8 mouse cellular contexts compared by ENCODE assay signal in genomic region chr5:115235786-115236263, GRCm38 (mm10). TPM values are rescaled to one million over a fixed set of nuclear protein-coding genes. Genes with fewer than 3 reads are reported as not detected.
DNase-seq lines count a peak whose midpoint lies in the region; ATAC-seq lines count a peak whose summit lies in the region.

Pop5 (plus strand) TSS chr5:115235836.

- H3K4me3 ChIP-seq in heart, embryonic 11.5 days (ENCODE audit: low read depth, low read length), result peak within 1 kb of the TSS; percentile 53
- H3K4me3 ChIP-seq in kidney, embryonic 16.5 days (ENCODE audit: low read length), result peak within 1 kb of the TSS; percentile 55
- H3K4me3 ChIP-seq in liver, embryonic 11.5 days (ENCODE audit: low read depth, low read length), result peak within 1 kb of the TSS; percentile 49
- H3K4me3 ChIP-seq in stomach, embryonic 14.5 days (ENCODE audit: low read depth, low read length), result peak within 1 kb of the TSS; percentile 56

- peak; percentile 94 to 95 for DNase-seq in B cell, adult 2 months
- DNase-seq in brain, adult 2 months (ENCODE audit: low read depth, low spot score), result peak; percentile 94
- peak; percentile 89 for DNase-seq in liver, embryonic 11.5 days (ENCODE audit: low spot score)
- DNase-seq in naive thymus-derived CD4-positive, alpha-beta T cell, adult 2 months (ENCODE audit: low read depth), result peak; percentile 94

- ATAC-seq in erythroblast, adult 5-6 weeks (replicated peaks; ENCODE audit: low FRiP score, poor library complexity, severe bottlenecking), result peak; percentile 78
- ATAC-seq in heart, embryonic 11.5 days (replicated peaks; ENCODE audit: insufficient number of reproducible peaks, low FRiP score, low TSS enrichment), result 0 out of 2 replicates have a peak, but pooled peaks have one; percentile 33
- peak; percentile 72 for ATAC-seq in kidney, embryonic 16.5 days (ENCODE audit: low FRiP score, low TSS enrichment)
- ATAC-seq in liver, embryonic 11.5 days (replicated peaks; ENCODE audit: low FRiP score), result peak; percentile 70
- peak; percentile 40; the same call in 1 of the 2 replicates for ATAC-seq in stomach, embryonic 14.5 days (ENCODE audit: insufficient number of reproducible peaks, insufficient read depth, low FRiP score, low read depth)

- 1% methylated on average over 21 of the region's 21 CpGs for WGBS in heart, embryonic 11.5 days (ENCODE audit: insufficient replicate concordance)
- WGBS in kidney, embryonic 16.5 days, result under 1% methylated on average over 21 of the region's 21 CpGs
- 2% methylated on average over 21 of the region's 21 CpGs for WGBS in liver, embryonic 11.5 days
- WGBS in stomach, embryonic 14.5 days, result 2% methylated on average over 21 of the region's 21 CpGs

- peaks cover 9% of the 10 kb centered on the region; the same call in 1 of the 2 replicates for H3K27me3 ChIP-seq in heart, embryonic 11.5 days (ENCODE audit: control insufficient read depth, insufficient read depth, low read length)
- peaks cover 11% of the 10 kb centered on the region for H3K27me3 ChIP-seq in kidney, embryonic 16.5 days (ENCODE audit: insufficient read depth, low read length)
- H3K27me3 ChIP-seq in liver, embryonic 11.5 days (replicated peaks; ENCODE audit: control insufficient read depth, insufficient read depth, low read length), result peaks cover 14% of the 10 kb centered on the region
- H3K27me3 ChIP-seq in stomach, embryonic 14.5 days (ENCODE audit: control insufficient read depth, insufficient read depth, low read length), result no peaks in the 10 kb centered on the region

- H3K4me2 ChIP-seq in heart, embryonic 11.5 days, result peak within 1 kb of the TSS; percentile 82
- peak within 1 kb of the TSS; percentile 82 for H3K4me2 ChIP-seq in kidney, embryonic 16.5 days (replicated peaks; ENCODE audit: low read depth, low read length)
- peak within 1 kb of the TSS; percentile 72 for H3K4me2 ChIP-seq in liver, embryonic 11.5 days
- peak within 1 kb of the TSS; percentile 96 for H3K4me2 ChIP-seq in stomach, embryonic 14.5 days (replicated peaks; ENCODE audit: low read depth, low read length)

- H3K27ac ChIP-seq in heart, embryonic 11.5 days (ENCODE audit: low read depth, low read length), result no peak within 1 kb of the TSS
- no peak within 1 kb of the TSS for H3K27ac ChIP-seq in kidney, embryonic 16.5 days (ENCODE audit: low read length)
- H3K27ac ChIP-seq in liver, embryonic 11.5 days (ENCODE audit: low read depth, low read length), result no peak within 1 kb of the TSS
- no peak within 1 kb of the TSS for H3K27ac ChIP-seq in stomach, embryonic 14.5 days (ENCODE audit: low read length)

- H3K9me3 ChIP-seq in heart, embryonic 11.5 days (replicated peaks; ENCODE audit: control insufficient read depth, low read length), result no peaks in the 10 kb centered on the region
- H3K9me3 ChIP-seq in kidney, embryonic 16.5 days (ENCODE audit: low read length), result no peaks in the 10 kb centered on the region
- no peaks in the 10 kb centered on the region for H3K9me3 ChIP-seq in liver, embryonic 11.5 days (ENCODE audit: control insufficient read depth, low read length)
- no peaks in the 10 kb centered on the region for H3K9me3 ChIP-seq in stomach, embryonic 14.5 days (ENCODE audit: control insufficient read depth, low read depth, low read length)

- peaks cover 8% of the 10 kb centered on the region for H3K36me3 ChIP-seq in heart, embryonic 11.5 days (ENCODE audit: control insufficient read depth, insufficient read depth, low read length)
- H3K36me3 ChIP-seq in kidney, embryonic 16.5 days (ENCODE audit: insufficient read depth, low read length), result peaks cover 8% of the 10 kb centered on the region
- peaks cover 8% of the 10 kb centered on the region for H3K36me3 ChIP-seq in liver, embryonic 11.5 days (ENCODE audit: control insufficient read depth, insufficient read depth, low read length)
- peaks cover 12% of the 10 kb centered on the region for H3K36me3 ChIP-seq in stomach, embryonic 14.5 days (ENCODE audit: control insufficient read depth, insufficient read depth, low read length)

- H3K9ac ChIP-seq in heart, embryonic 11.5 days (ENCODE audit: low read depth, low read length), result peak within 1 kb of the TSS; percentile 67
- peak within 1 kb of the TSS; percentile 73 for H3K9ac ChIP-seq in kidney, embryonic 16.5 days (replicated peaks; ENCODE audit: low read length)
- H3K9ac ChIP-seq in liver, embryonic 11.5 days (ENCODE audit: low read depth, low read length), result peak within 1 kb of the TSS; percentile 55
- peak within 1 kb of the TSS; percentile 12; the same call in 1 of the 2 replicates for H3K9ac ChIP-seq in stomach, embryonic 14.5 days (replicated peaks; ENCODE audit: low read depth, low read length)

- peaks cover 15% of the 10 kb centered on the region for H3K4me1 ChIP-seq in heart, embryonic 11.5 days (ENCODE audit: control insufficient read depth, insufficient read depth, low read length)
- H3K4me1 ChIP-seq in kidney, embryonic 16.5 days (ENCODE audit: insufficient read depth, low read length), result peaks cover 25% of the 10 kb centered on the region
- H3K4me1 ChIP-seq in liver, embryonic 11.5 days (replicated peaks; ENCODE audit: control insufficient read depth, insufficient read depth, low read length), result peaks cover 7% of the 10 kb centered on the region
- no peaks in the 10 kb centered on the region for H3K4me1 ChIP-seq in stomach, embryonic 14.5 days (ENCODE audit: control insufficient read depth, insufficient read depth, low read length)

RNA-seq across cellular contexts. Expression of gene Pop5, which starts in this region (rescaled TPM):
- 20.1 and 41.5 TPM in 2 replicates for total RNA-seq in erythroblast, adult 5-6 weeks (2015; ENCODE audit: low replicate concordance)
- 5.9 and 26.6 TPM in 2 replicates for total RNA-seq in erythroblast, adult 5-6 weeks (2017; ENCODE audit: low replicate concordance)
- polyA plus RNA-seq in heart, embryonic 11.5 days (2014; fragmentation: Nextera tagmentation; extraction: Ambion mirVana), result 86.9 and 90.6 TPM in 2 replicates
- polyA plus RNA-seq in kidney, embryonic 16.5 days (2015; fragmentation: Nextera tagmentation; extraction: Ambion mirVana), result 129 and 135 TPM in 2 replicates
- polyA plus RNA-seq in liver, embryonic 11.5 days (2014; fragmentation: Nextera tagmentation; extraction: Ambion mirVana), result 171 and 181 TPM in 2 replicates
- 93.1 and 97.7 TPM in 2 replicates for polyA plus RNA-seq in stomach, embryonic 14.5 days (2014; fragmentation: Nextera tagmentation; extraction: Ambion mirVana)

Comparison
In these comparisons a context has a peak if more than half of its experiments do, and no peak if none do; other contexts are left out.
1. H3K9ac ChIP-seq: peak in every context shown above with its lines; median percentile 73 in kidney, embryonic 16.5 days; 67 in heart, embryonic 11.5 days; 55 in liver, embryonic 11.5 days; 12 in stomach, embryonic 14.5 days.